Mouse (Mus musculus) lung, postnatal 0 days (tissue): ENCODE measurements around the gene Abcg5. TPM values are rescaled to one million over a fixed set of nuclear protein-coding genes. Genes with fewer than 3 reads are reported as not detected.

Source experiments
- ATAC-seq: fragments of 200-750 bp; cut with Nextera tagmentation; 2 replicates; pipeline ENCODE4 v1.8.0; 2017; ENCODE audit warnings: moderate library complexity
- DNase-seq: peaks from one replicate; pipeline ENCODE4 v3.0.0-alpha.2; 2016; ENCODE audit warnings: low spot score
- H3K27ac ChIP-seq: fragments of 300-500 bp; sonication (generic); 2 replicates; pipeline ENCODE4 v1.5.1; 2014; ENCODE audit warnings: antibody characterized with exemption, mild to moderate bottlenecking, low read length, mixed read lengths
- H3K27me3 ChIP-seq: fragments of 300-500 bp; sonication (generic); replicated peaks from 2 replicates; pipeline ENCODE4 v1.6.1; 2014; ENCODE audit warnings: low read length, mixed read lengths; ENCODE audit not compliant: insufficient read depth
- H3K36me3 ChIP-seq: fragments of 300-500 bp; sonication (generic); 2 replicates; pipeline ENCODE4 v1.6.1; 2014; ENCODE audit warnings: low read length, mixed read lengths; ENCODE audit not compliant: insufficient read depth
- H3K4me1 ChIP-seq: fragments of 300-500 bp; sonication (generic); 2 replicates; pipeline ENCODE4 v1.6.1; 2014; ENCODE audit warnings: antibody characterized with exemption, low read depth, low read length, mixed read lengths; ENCODE audit not compliant: insufficient read depth
- H3K4me2 ChIP-seq: fragments of 300-500 bp; sonication (generic); replicated peaks from 2 replicates; pipeline ENCODE4 v1.6.1; 2014; ENCODE audit warnings: low read depth, mild to moderate bottlenecking, low read length, moderate library complexity, mixed read lengths
- H3K4me3 ChIP-seq: fragments of 300-500 bp; sonication (generic); 2 replicates; pipeline ENCODE4 v1.5.1; 2014; ENCODE audit warnings: low read depth, low read length
- H3K9ac ChIP-seq: fragments of 300-500 bp; sonication (generic); replicated peaks from 2 replicates; pipeline ENCODE4 v1.6.1; 2014; ENCODE audit warnings: low read depth, mild to moderate bottlenecking
- H3K9me3 ChIP-seq: fragments of 300-500 bp; sonication (generic); 2 replicates; pipeline ENCODE4 v1.6.1; 2016; ENCODE audit warnings: low read length, mixed read lengths
- CTCF ChIP-seq: IDR thresholded peaks from 2 replicates; pipeline ENCODE4 v1.5.1; 2016; ENCODE audit warnings: antibody characterized with exemption, mild to moderate bottlenecking
- EP300 ChIP-seq: IDR thresholded peaks from 2 replicates; pipeline ENCODE4 v1.6.1; 2016; ENCODE audit warnings: antibody characterized with exemption, mild to moderate bottlenecking, control low read depth
- WGBS: fragments of 180-500 bp; shearing (Covaris S2); extraction: QIAGEN DNeasy Blood & Tissue Kit; methylation state at CpG from one replicate; pipeline ENCODE4 v1.1.7; 2014; 5-methylcytosine and 5-hydroxymethylcytosine counted together
- polyA plus RNA-seq: library from polyadenylated mRNA; unstranded; fragments of >200 nt; fragmentation: Nextera tagmentation; extraction: Ambion mirVana; gene quantifications from 2 replicates; pipeline ENCODE4 v1.2.1, GENCODE M21; 2015

Abcg5 gene
- polyA plus RNA-seq, 1 experiment from 2014 or later = 0.61 TPM

DNA sequence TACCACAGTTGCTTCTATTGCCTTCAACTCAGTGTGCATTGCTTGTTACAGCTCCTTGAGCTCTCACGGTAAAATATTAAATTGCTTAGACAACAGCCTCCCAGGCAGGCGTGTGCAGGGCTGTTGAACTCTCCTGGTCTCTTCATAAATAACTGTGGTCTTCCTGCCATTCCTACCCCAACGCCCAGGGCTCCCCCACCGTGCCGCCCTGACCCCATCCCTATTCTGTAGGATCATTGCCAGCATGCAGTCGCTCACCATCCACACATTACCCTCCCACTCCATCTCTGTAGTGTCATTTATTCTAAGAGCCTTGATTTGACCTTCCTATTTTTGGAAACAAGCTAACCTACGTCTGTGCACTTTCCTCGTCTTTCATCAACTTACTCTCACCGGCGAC is 17.8 kb downstream of the Abcg5 start:
- H3K36me3 ChIP-seq = no peaks in the 10 kb centered on the region
- no peak overlapping the region for H3K4me3 ChIP-seq
- no peak for DNase-seq
- no peaks in the 10 kb centered on the region for H3K9me3 ChIP-seq
- H3K27ac ChIP-seq = no peak overlapping the region
- WGBS = 41% methylated on average over 10 of the region's 10 CpGs
- H3K4me2 ChIP-seq = no peak overlapping the region
- H3K9ac ChIP-seq = no peak overlapping the region
- H3K27me3 ChIP-seq = no peaks in the 10 kb centered on the region
- H3K4me1 ChIP-seq = no peaks in the 10 kb centered on the region
- no peak for ATAC-seq
- TF ChIP-seq EP300 = no peak
- TF ChIP-seq CTCF = no peak

GRCm38 (mm10) chr17:84658951-84659350 is 23.9 kb downstream of the Abcg5 start:
- Histone ChIP-seq H3K27me3 (no peaks in the 10 kb centered on the region), H3K9ac (no peak overlapping the region), H3K36me3 (no peaks in the 10 kb centered on the region), H3K4me1 (no peaks in the 10 kb centered on the region), H3K27ac (no peak overlapping the region), H3K4me3 (no peak overlapping the region), H3K9me3 (no peaks in the 10 kb centered on the region), H3K4me2 (no peak overlapping the region)
- TF ChIP-seq CTCF (no peak), EP300 (no peak)
- ATAC-seq (no peak), DNase-seq (no peak)
- 72% methylated on average over 8 of the region's 8 CpGs for WGBS

GRCm38 (mm10) chr17:84658195-84658594 is 24.6 kb downstream of the Abcg5 start:
- Histone ChIP-seq H3K4me2 (no peak overlapping the region), H3K36me3 (no peaks in the 10 kb centered on the region), H3K27me3 (no peaks in the 10 kb centered on the region), H3K9ac (no peak overlapping the region), H3K27ac (no peak overlapping the region), H3K4me3 (no peak overlapping the region), H3K9me3 (no peaks in the 10 kb centered on the region), H3K4me1 (no peaks in the 10 kb centered on the region)
- WGBS = 31% methylated on average over 5 of the region's 5 CpGs
- ATAC-seq (no peak), DNase-seq (no peak)
- TF ChIP-seq CTCF (no peak), EP300 (no peak)

- ATAC-seq (no peak), DNase-seq (no peak)
- Histone ChIP-seq H3K27me3 (no peaks in the 10 kb centered on the region), H3K27ac (no peak overlapping the region), H3K4me2 (no peak overlapping the region), H3K9me3 (no peaks in the 10 kb centered on the region), H3K4me1 (no peaks in the 10 kb centered on the region), H3K9ac (no peak overlapping the region), H3K36me3 (no peaks in the 10 kb centered on the region), H3K4me3 (no peak overlapping the region)
- WGBS = 55% methylated on average over 7 of the region's 7 CpGs
- no peak for TF ChIP-seq EP300
- TF ChIP-seq CTCF = no peak
Measured at GRCm38 (mm10) chr17:84657782-84658181, 25.0 kb downstream of the Abcg5 start.

- no peak for ATAC-seq
Measured at GRCm38 (mm10) chr17:84657422-84657732, 25.4 kb downstream of the Abcg5 start.

GRCm38 (mm10) chr17:84656653-84657421 is 26.0 kb downstream of the Abcg5 start:
- no peaks in the 10 kb centered on the region for H3K4me1 ChIP-seq
- H3K9ac ChIP-seq = no peak overlapping the region
- H3K4me3 ChIP-seq = no peak overlapping the region
- H3K27me3 ChIP-seq = no peaks in the 10 kb centered on the region
- no peak overlapping the region for H3K27ac ChIP-seq
- no peak overlapping the region for H3K4me2 ChIP-seq
- DNase-seq (no peak), ATAC-seq (no peak)
- H3K9me3 ChIP-seq = no peaks in the 10 kb centered on the region
- 56% methylated on average over 18 of the region's 19 CpGs for WGBS
- TF ChIP-seq EP300 = no peak
- TF ChIP-seq CTCF = no peak
- H3K36me3 ChIP-seq = no peaks in the 10 kb centered on the region

More at GRCm38 (mm10) chr17:84657422-84657732, 25.4 kb downstream of the Abcg5 start:
- Histone ChIP-seq H3K27ac (no peak overlapping the region), H3K36me3 (no peaks in the 10 kb centered on the region), H3K4me1 (no peaks in the 10 kb centered on the region), H3K9ac (no peak overlapping the region), H3K27me3 (no peaks in the 10 kb centered on the region), H3K4me3 (no peak overlapping the region), H3K9me3 (no peaks in the 10 kb centered on the region), H3K4me2 (no peak overlapping the region)
- no peak for DNase-seq
- TF ChIP-seq CTCF = no peak
- no peak for TF ChIP-seq EP300
- WGBS = 50% methylated on average over 3 of the region's 3 CpGs
